Mouse (Mus musculus) left cerebral cortex, adult 11 months (tissue): ENCODE results near the gene Zc3h12a.

Experiments
- DNase-seq: peaks from one replicate; pipeline ENCODE4 v3.0.0; 2022; ENCODE audit warnings: low spot score

The Zc3h12a gene

GRCm38 (mm10) chr4:125115081-125115480 is 12.6 kb downstream of the Zc3h12a start:
- DNase-seq: no peak

- peak; percentile 88 for DNase-seq
Observed at GRCm38 (mm10) chr4:125114638-125115037, 13.0 kb downstream of the Zc3h12a start.

GRCm38 (mm10) chr4:125105354-125105753 is 22.3 kb downstream of the Zc3h12a start:
- DNase-seq: no peak

- no peak for DNase-seq
Observed at GRCm38 (mm10) chr4:125101334-125101733, 26.3 kb downstream of the Zc3h12a start.

GRCm38 (mm10) chr4:125099458-125099857 is 28.2 kb downstream of the Zc3h12a start:
- DNase-seq: peak; percentile 37

- DNase-seq: no peak
Observed at GRCm38 (mm10) chr4:125097412-125097811, 30.2 kb downstream of the Zc3h12a start.

GRCm38 (mm10) chr4:125096066-125096465 is 31.6 kb downstream of the Zc3h12a start:
- DNase-seq: no peak

- DNase-seq: no peak
Observed at GRCm38 (mm10) chr4:125093031-125093430, 34.6 kb downstream of the Zc3h12a start.

GRCm38 (mm10) chr4:125085346-125085841 is 42.2 kb downstream of the Zc3h12a start:
- DNase-seq: peak; percentile 68

GRCm38 (mm10) chr4:125084403-125085345 is 43.0 kb downstream of the Zc3h12a start, which contains the start of gene Meaf6:
Gene Meaf6, plus strand, starts transcription at chr4:125085134.
- DNase-seq: peak; percentile 84

GRCm38 (mm10) chr4:125078698-125079097 is 48.9 kb downstream of the Zc3h12a start:
- no peak for DNase-seq

GRCm38 (mm10) chr4:125077700-125078099 is 49.9 kb downstream of the Zc3h12a start:
- no peak for DNase-seq
